Mouse (Mus musculus) forebrain, embryonic 15.5 days (tissue): ENCODE measurements around the gene Srgap1. TPM values are rescaled to one million over a fixed set of nuclear protein-coding genes. Genes with fewer than 3 reads are reported as not detected.

Experiments
- ATAC-seq: fragments of 200-750 bp; cut with Nextera tagmentation; replicated peaks from 2 replicates; pipeline ENCODE4 v1.8.0; 2017; ENCODE audit warnings: mild to moderate bottlenecking, moderate TSS enrichment, moderate library complexity
- H3K27ac ChIP-seq: fragments of 300-500 bp; sonication (generic); replicated peaks from 2 replicates; pipeline ENCODE4 v1.5.1; 2015; ENCODE audit warnings: mild to moderate bottlenecking, inconsistent platforms
- H3K27me3 ChIP-seq: fragments of 300-500 bp; sonication (generic); 2 replicates; pipeline ENCODE4 v1.6.1; 2015; ENCODE audit warnings: inconsistent platforms
- H3K36me3 ChIP-seq: fragments of 300-500 bp; sonication (generic); 2 replicates; pipeline ENCODE4 v1.6.1; 2015; ENCODE audit warnings: mild to moderate bottlenecking, inconsistent platforms
- H3K4me1 ChIP-seq: fragments of 300-500 bp; sonication (generic); 2 replicates; pipeline ENCODE4 v1.6.1; 2015; ENCODE audit warnings: inconsistent platforms
- H3K4me2 ChIP-seq: fragments of 300-500 bp; sonication (generic); replicated peaks from 2 replicates; pipeline ENCODE4 v1.6.1; 2015; ENCODE audit warnings: mild to moderate bottlenecking, inconsistent platforms
- H3K4me3 ChIP-seq: fragments of 300-500 bp; sonication (generic); 2 replicates; pipeline ENCODE4 v1.5.1; 2015; ENCODE audit warnings: mild to moderate bottlenecking, inconsistent platforms
- H3K9ac ChIP-seq: fragments of 300-500 bp; sonication (generic); replicated peaks from 2 replicates; pipeline ENCODE4 v1.6.1; 2015; ENCODE audit warnings: mild to moderate bottlenecking, inconsistent platforms
- H3K9me3 ChIP-seq: fragments of 300-500 bp; sonication (generic); 2 replicates; pipeline ENCODE4 v1.6.1; 2016; ENCODE audit warnings: inconsistent platforms
- WGBS: fragments of 180-500 bp; shearing (Covaris S2); methylation state at CpG from one replicate; pipeline ENCODE4 v1.1.7; 2015; ENCODE audit warnings: mixed read lengths; 5-methylcytosine and 5-hydroxymethylcytosine counted together
- polyA plus RNA-seq: library from polyadenylated mRNA; unstranded; fragments of >200 nt; fragmentation: Nextera tagmentation; extraction: Ambion mirVana; gene quantifications from 2 replicates; pipeline ENCODE4 v1.2.1, GENCODE M21; 2015

The Srgap1 gene
- polyA plus RNA-seq, 1 experiment from 2014 or later: 34.7 TPM

DNA sequence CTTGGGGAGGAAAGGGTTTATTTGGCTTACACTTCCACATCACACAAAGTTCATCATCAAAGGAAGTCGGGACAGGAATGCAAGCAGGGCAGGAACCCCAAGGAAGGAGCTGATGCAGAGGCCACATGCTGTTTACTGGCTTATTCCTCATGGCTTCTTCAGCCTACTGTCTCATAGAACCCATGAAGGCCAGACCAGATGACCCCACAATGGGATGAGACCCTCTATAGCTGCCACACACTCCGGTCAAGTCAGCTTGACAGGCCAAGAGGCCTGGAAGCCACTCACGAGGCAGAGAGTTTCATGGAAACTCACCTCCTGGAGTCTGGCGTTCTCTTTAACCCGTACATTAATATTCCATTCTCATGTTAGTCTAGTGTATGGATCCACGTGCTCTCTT is 34.8 kb downstream of the Srgap1 start:
- Histone ChIP-seq H3K9me3 (no peaks in the 10 kb centered on the region), H3K27ac (no peak overlapping the region), H3K4me3 (no peak overlapping the region), H3K4me1 (peaks cover 10% of the 10 kb centered on the region), H3K27me3 (no peaks in the 10 kb centered on the region), H3K4me2 (no peak overlapping the region), H3K9ac (no peak overlapping the region), H3K36me3 (no peaks in the 10 kb centered on the region)
- 84% methylated on average over 6 of the region's 6 CpGs for WGBS
- ATAC-seq: no peak

- WGBS: 63% methylated on average over 12 of the region's 12 CpGs
- Histone ChIP-seq H3K9ac (no peak overlapping the region), H3K9me3 (no peaks in the 10 kb centered on the region), H3K27ac (peak overlapping the region; percentile 19; the same call in 1 of the 2 replicates), H3K4me3 (no peak overlapping the region), H3K27me3 (no peaks in the 10 kb centered on the region), H3K36me3 (no peaks in the 10 kb centered on the region), H3K4me2 (no peak overlapping the region), H3K4me1 (peaks cover 15% of the 10 kb centered on the region)
- ATAC-seq: no peak
Measured at GRCm38 (mm10) chr10:122008731-122009391, 38.3 kb downstream of the Srgap1 start.

DNA sequence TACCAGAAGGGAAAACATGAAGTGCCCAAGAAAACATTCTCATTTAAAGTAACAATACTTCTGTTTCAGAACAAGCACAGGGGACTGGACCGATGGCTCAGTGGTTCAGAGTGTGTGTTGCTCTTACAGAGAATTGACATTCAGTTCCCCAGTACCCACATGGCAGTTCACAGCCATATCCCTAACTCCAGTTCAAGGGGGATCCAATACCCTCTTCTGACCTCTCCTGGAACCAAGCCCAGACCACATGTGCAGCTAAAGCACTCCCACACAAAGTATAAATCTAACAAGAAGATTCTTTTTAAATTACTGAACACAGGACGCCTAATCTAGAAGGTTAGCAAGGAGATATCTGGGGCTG is 38.8 kb downstream of the Srgap1 start:
- ATAC-seq: no peak
- Histone ChIP-seq H3K9me3 (no peaks in the 10 kb centered on the region), H3K4me2 (no peak overlapping the region), H3K4me3 (no peak overlapping the region), H3K27me3 (no peaks in the 10 kb centered on the region), H3K36me3 (no peaks in the 10 kb centered on the region), H3K27ac (no peak overlapping the region), H3K4me1 (peaks cover 15% of the 10 kb centered on the region), H3K9ac (no peak overlapping the region)
- WGBS: 58% methylated on average over 2 of the region's 2 CpGs

GRCm38 (mm10) chr10:122006606-122007005 is 40.5 kb downstream of the Srgap1 start:
- ATAC-seq: no peak
- 43% methylated on average over 5 of the region's 5 CpGs for WGBS
- H3K27ac ChIP-seq: no peak overlapping the region

GRCm38 (mm10) chr10:122006151-122006550 is 41.0 kb downstream of the Srgap1 start:
- no peak overlapping the region for H3K27ac ChIP-seq
- H3K4me1 ChIP-seq: peaks cover 15% of the 10 kb centered on the region
- H3K4me3 ChIP-seq: no peak overlapping the region
- H3K27me3 ChIP-seq: no peaks in the 10 kb centered on the region
- H3K36me3 ChIP-seq: no peaks in the 10 kb centered on the region
- no peak overlapping the region for H3K9ac ChIP-seq
- 77% methylated on average over 6 of the region's 6 CpGs for WGBS
- H3K9me3 ChIP-seq: no peaks in the 10 kb centered on the region
- no peak overlapping the region for H3K4me2 ChIP-seq
- no peak for ATAC-seq

More at GRCm38 (mm10) chr10:122006606-122007005, 40.5 kb downstream of the Srgap1 start:
- H3K27me3 ChIP-seq: no peaks in the 10 kb centered on the region
- H3K4me1 ChIP-seq: peaks cover 15% of the 10 kb centered on the region
- H3K4me3 ChIP-seq: no peak overlapping the region
- H3K4me2 ChIP-seq: no peak overlapping the region
- H3K36me3 ChIP-seq: no peaks in the 10 kb centered on the region
- H3K9ac ChIP-seq: no peak overlapping the region
- no peaks in the 10 kb centered on the region for H3K9me3 ChIP-seq

DNA sequence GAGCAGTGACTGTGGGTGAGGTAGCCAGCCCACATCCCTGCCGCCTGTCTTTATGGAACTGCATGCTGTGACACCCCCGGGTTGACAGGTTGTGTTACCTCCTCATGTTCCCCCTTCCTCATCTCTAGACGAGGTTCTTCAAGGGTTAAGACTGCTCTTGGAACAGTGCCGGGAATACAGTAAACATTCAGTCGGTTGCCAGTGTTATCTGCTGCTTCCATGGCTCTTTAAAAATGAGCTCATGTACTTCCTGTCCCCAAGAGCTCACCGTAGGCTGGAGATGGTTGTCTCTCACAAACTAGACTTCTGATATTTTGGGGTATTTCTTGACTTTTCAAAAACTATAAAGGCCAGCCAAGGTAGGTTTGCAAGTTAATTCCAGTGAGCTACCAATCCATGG is 41.6 kb downstream of the Srgap1 start:
- Histone ChIP-seq H3K9me3 (no peaks in the 10 kb centered on the region), H3K9ac (no peak overlapping the region), H3K36me3 (no peaks in the 10 kb centered on the region), H3K4me2 (no peak overlapping the region), H3K4me1 (peaks cover 15% of the 10 kb centered on the region), H3K27me3 (no peaks in the 10 kb centered on the region), H3K4me3 (no peak overlapping the region), H3K27ac (no peak overlapping the region)
- 46% methylated on average over 6 of the region's 6 CpGs for WGBS
- ATAC-seq: no peak

- H3K9me3 ChIP-seq: no peaks in the 10 kb centered on the region
- H3K4me2 ChIP-seq: no peak overlapping the region
- H3K27me3 ChIP-seq: no peaks in the 10 kb centered on the region
- no peak for ATAC-seq
- WGBS: 86% methylated on average over 6 of the region's 6 CpGs
- no peaks in the 10 kb centered on the region for H3K36me3 ChIP-seq
- H3K9ac ChIP-seq: no peak overlapping the region
- peaks cover 7% of the 10 kb centered on the region for H3K4me1 ChIP-seq
- no peak overlapping the region for H3K4me3 ChIP-seq
- no peak overlapping the region for H3K27ac ChIP-seq
Measured at GRCm38 (mm10) chr10:122002930-122003329, 44.2 kb downstream of the Srgap1 start.

- no peak for ATAC-seq
- Histone ChIP-seq H3K27ac (no peak overlapping the region), H3K4me3 (no peak overlapping the region), H3K36me3 (no peaks in the 10 kb centered on the region), H3K9ac (no peak overlapping the region), H3K4me1 (peaks cover 7% of the 10 kb centered on the region), H3K4me2 (no peak overlapping the region), H3K27me3 (no peaks in the 10 kb centered on the region), H3K9me3 (no peaks in the 10 kb centered on the region)
- WGBS: 51% methylated on average over 7 of the region's 7 CpGs
Measured at GRCm38 (mm10) chr10:121998806-121999205, 48.3 kb downstream of the Srgap1 start.

- H3K4me3 ChIP-seq: no peak overlapping the region
- H3K9ac ChIP-seq: no peak overlapping the region
- H3K27me3 ChIP-seq: no peaks in the 10 kb centered on the region
- H3K36me3 ChIP-seq: no peaks in the 10 kb centered on the region
- ATAC-seq: no peak
- H3K4me2 ChIP-seq: no peak overlapping the region
- H3K27ac ChIP-seq: peak overlapping the region; percentile 19; the same call in 1 of the 2 replicates
- H3K4me1 ChIP-seq: peaks cover 7% of the 10 kb centered on the region
- 40% methylated on average over 4 of the region's 4 CpGs for WGBS
- H3K9me3 ChIP-seq: no peaks in the 10 kb centered on the region
Measured at GRCm38 (mm10) chr10:121996500-121996899, 50.6 kb downstream of the Srgap1 start.

DNA sequence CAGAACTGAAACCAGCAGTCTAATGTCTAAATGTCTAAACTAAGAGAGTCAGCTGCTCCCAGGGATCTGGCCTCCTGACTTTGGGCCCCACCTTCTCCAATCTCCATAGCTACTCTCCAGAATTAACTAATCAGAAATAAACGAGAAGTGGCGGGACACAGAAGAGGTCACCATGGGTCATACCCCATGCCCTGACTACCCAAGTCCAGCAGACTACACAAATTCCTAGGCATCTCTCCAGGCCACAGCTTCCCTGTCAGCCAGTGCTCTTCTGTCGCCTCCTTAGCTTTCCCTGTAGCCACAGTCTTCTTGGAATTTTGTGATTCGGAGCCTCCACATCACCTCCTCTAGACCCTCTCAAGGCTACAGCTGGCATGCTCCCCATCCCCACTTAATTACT is 51.7 kb downstream of the Srgap1 start:
- Histone ChIP-seq H3K36me3 (no peaks in the 10 kb centered on the region), H3K4me3 (no peak overlapping the region), H3K27me3 (no peaks in the 10 kb centered on the region), H3K9me3 (no peaks in the 10 kb centered on the region), H3K4me2 (no peak overlapping the region), H3K9ac (no peak overlapping the region), H3K27ac (no peak overlapping the region), H3K4me1 (peaks cover 7% of the 10 kb centered on the region)
- 67% methylated on average over 4 of the region's 4 CpGs for WGBS
- ATAC-seq: no peak

DNA sequence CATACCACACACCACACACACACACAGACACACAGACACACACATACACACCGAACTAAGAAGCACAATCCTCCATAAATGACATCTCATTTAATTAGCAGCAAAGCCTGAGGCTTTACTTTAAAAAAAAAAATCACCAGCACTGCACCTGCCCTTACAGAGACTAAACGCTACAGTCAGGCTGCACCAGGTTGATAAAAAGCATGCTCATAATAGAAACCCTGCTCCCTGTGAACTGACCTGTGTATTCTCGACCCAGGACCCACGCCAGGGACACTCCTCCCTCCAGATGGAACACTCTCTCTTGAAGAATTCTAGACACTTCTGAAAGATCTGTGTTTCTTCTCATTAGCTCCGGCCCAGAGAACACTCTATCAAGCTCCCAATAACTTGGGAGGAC is 52.5 kb downstream of the Srgap1 start:
- no peak for ATAC-seq
- no peak overlapping the region for H3K4me2 ChIP-seq
- H3K9me3 ChIP-seq: no peaks in the 10 kb centered on the region
- H3K4me1 ChIP-seq: peaks cover 4% of the 10 kb centered on the region; the same call in 1 of the 2 replicates
- H3K4me3 ChIP-seq: no peak overlapping the region
- H3K36me3 ChIP-seq: no peaks in the 10 kb centered on the region
- H3K27me3 ChIP-seq: no peaks in the 10 kb centered on the region
- no peak overlapping the region for H3K9ac ChIP-seq
- WGBS: 64% methylated on average over 5 of the region's 5 CpGs
- no peak overlapping the region for H3K27ac ChIP-seq

GRCm38 (mm10) chr10:121992609-121993008 is 54.5 kb downstream of the Srgap1 start:
- no peak overlapping the region for H3K4me3 ChIP-seq
- no peak overlapping the region for H3K9ac ChIP-seq
- WGBS: 65% methylated on average over 8 of the region's 8 CpGs
- H3K4me1 ChIP-seq: peaks cover 4% of the 10 kb centered on the region; the same call in 1 of the 2 replicates
- no peaks in the 10 kb centered on the region for H3K36me3 ChIP-seq
- no peak for ATAC-seq
- no peaks in the 10 kb centered on the region for H3K27me3 ChIP-seq
- H3K4me2 ChIP-seq: no peak overlapping the region
- H3K9me3 ChIP-seq: no peaks in the 10 kb centered on the region
- H3K27ac ChIP-seq: no peak overlapping the region

DNA sequence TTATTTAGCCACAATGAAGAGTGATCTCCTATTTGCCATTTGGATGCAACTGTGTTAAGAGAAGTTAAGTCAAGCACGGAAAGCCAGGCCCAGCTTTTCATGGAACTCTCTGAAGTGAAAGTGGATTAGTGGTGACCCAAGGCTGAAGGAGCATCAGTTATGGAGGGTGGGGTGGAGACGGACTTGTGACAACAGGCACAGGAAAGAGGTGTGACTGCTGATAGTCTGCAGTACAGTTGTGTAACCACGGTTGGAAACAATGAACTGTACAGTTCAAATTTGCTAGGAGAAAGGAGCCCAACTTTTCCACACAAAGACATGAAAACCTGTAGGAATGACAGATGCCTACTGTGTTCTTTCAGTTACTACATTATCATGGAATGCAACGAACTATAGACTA is 60.1 kb downstream of the Srgap1 start:
- Histone ChIP-seq H3K4me2 (no peak overlapping the region), H3K27ac (no peak overlapping the region), H3K4me1 (0 out of 2 replicates have a peak, but pooled peaks cover 5% of the 10 kb centered on the region), H3K27me3 (no peaks in the 10 kb centered on the region), H3K36me3 (no peaks in the 10 kb centered on the region), H3K9me3 (no peaks in the 10 kb centered on the region), H3K9ac (no peak overlapping the region), H3K4me3 (no peak overlapping the region)
- no peak for ATAC-seq
- 64% methylated on average over 4 of the region's 4 CpGs for WGBS
